8 mouse cellular contexts compared by ENCODE assay signal in genomic region chr1:150535770-150536534, GRCm38 (mm10).
DNase-seq lines count a peak whose midpoint lies in the region; ATAC-seq and TF ChIP-seq lines count a peak whose summit lies in the region.

No protein-coding gene starts in this region.

- H3K4me1 ChIP-seq in brown adipose tissue, adult 24 weeks (ENCODE audit: control insufficient read depth, insufficient read depth, insufficient read length, low read length) = no peaks in the 10 kb centered on the region; the same call in 1 of the 2 replicates
- H3K4me1 ChIP-seq in embryonic facial prominence, embryonic 13.5 days = peaks cover 36% of the 10 kb centered on the region
- peaks cover 16% of the 10 kb centered on the region for H3K4me1 ChIP-seq in hindbrain, embryonic 10.5 days (replicated peaks)
- peaks cover 36% of the 10 kb centered on the region for H3K4me1 ChIP-seq in limb, embryonic 14.5 days (ENCODE audit: control insufficient read depth, insufficient read depth, low read length)

- ATAC-seq in embryonic facial prominence, embryonic 13.5 days (ENCODE audit: insufficient number of reproducible peaks, insufficient read depth, low FRiP score, low TSS enrichment, low read depth) = 0 out of 2 replicates have a peak, but pooled peaks have one; percentile 27
- ATAC-seq in limb, embryonic 14.5 days (ENCODE audit: low FRiP score, low read depth) = peak; percentile 58
- ATAC-seq in erythroblast, adult 5-6 weeks (replicated peaks; ENCODE audit: low FRiP score, poor library complexity, severe bottlenecking) = no peak

- 14% methylated on average over 16 of the region's 16 CpGs for WGBS in embryonic facial prominence, embryonic 13.5 days
- WGBS in hindbrain, embryonic 10.5 days = 25% methylated on average over 16 of the region's 16 CpGs
- WGBS in limb, embryonic 14.5 days = 23% methylated on average over 16 of the region's 16 CpGs

- H3K27me3 ChIP-seq in embryonic facial prominence, embryonic 13.5 days = no peaks in the 10 kb centered on the region
- H3K27me3 ChIP-seq in hindbrain, embryonic 10.5 days (ENCODE audit: insufficient read depth, poor library complexity, severe bottlenecking) = 0 out of 2 replicates have a peak, but pooled peaks cover 3% of the 10 kb centered on the region
- no peaks in the 10 kb centered on the region for H3K27me3 ChIP-seq in limb, embryonic 14.5 days (ENCODE audit: control insufficient read depth, insufficient read depth, low read length)

- 0 out of 2 replicates have a peak overlapping the region, but pooled peaks have one; percentile 16 for H3K4me3 ChIP-seq in brown adipose tissue, adult 24 weeks (ENCODE audit: insufficient read depth, low read depth, low read length)
- no peak overlapping the region for H3K4me3 ChIP-seq in embryonic facial prominence, embryonic 13.5 days
- H3K4me3 ChIP-seq in hindbrain, embryonic 10.5 days = peak overlapping the region; percentile 16
- H3K4me3 ChIP-seq in limb, embryonic 14.5 days (replicated peaks; ENCODE audit: low read length) = no peak overlapping the region

- H3K36me3 ChIP-seq in embryonic facial prominence, embryonic 13.5 days = no peaks in the 10 kb centered on the region
- no peaks in the 10 kb centered on the region for H3K36me3 ChIP-seq in hindbrain, embryonic 10.5 days
- no peaks in the 10 kb centered on the region for H3K36me3 ChIP-seq in limb, embryonic 14.5 days (ENCODE audit: control insufficient read depth, insufficient read depth, low read length)

- no peak overlapping the region for H3K27ac ChIP-seq in brown adipose tissue, adult 24 weeks (replicated peaks; ENCODE audit: low read depth, low read length)
- peak overlapping the region; percentile 92 for H3K27ac ChIP-seq in embryonic facial prominence, embryonic 13.5 days
- H3K27ac ChIP-seq in hindbrain, embryonic 10.5 days = peak overlapping the region; percentile 83
- H3K27ac ChIP-seq in limb, embryonic 14.5 days (replicated peaks; ENCODE audit: low read depth, low read length) = peak overlapping the region; percentile 84

- no peak for TF ChIP-seq POLR2A in limb, embryonic 14.5 days (IDR thresholded peaks at IDR 0.05; ENCODE audit: borderline replicate concordance, extremely low read depth, insufficient read depth, insufficient read length)

- peaks cover 8% of the 10 kb centered on the region; the same call in 1 of the 2 replicates for H3K9me3 ChIP-seq in embryonic facial prominence, embryonic 13.5 days
- H3K9me3 ChIP-seq in hindbrain, embryonic 10.5 days = no peaks in the 10 kb centered on the region
- H3K9me3 ChIP-seq in limb, embryonic 14.5 days (ENCODE audit: control insufficient read depth, low read length) = no peaks in the 10 kb centered on the region

- H3K4me2 ChIP-seq in embryonic facial prominence, embryonic 13.5 days = peak overlapping the region; percentile 39
- peak overlapping the region; percentile 24; the same call in 1 of the 2 replicates for H3K4me2 ChIP-seq in limb, embryonic 14.5 days (replicated peaks; ENCODE audit: low read depth, low read length, severe bottlenecking)

- no peak overlapping the region for H3K9ac ChIP-seq in embryonic facial prominence, embryonic 13.5 days
- no peak overlapping the region for H3K9ac ChIP-seq in limb, embryonic 14.5 days (ENCODE audit: low read depth, low read length, severe bottlenecking)

- DNase-seq in hindbrain, embryonic 10.5 days (ENCODE audit: low spot score) = peak; percentile 69
- peak; percentile 56 for DNase-seq in limb, embryonic 14.5 days (ENCODE audit: low spot score)
- peak; percentile 22 for DNase-seq in ovary, postnatal 14 days (ENCODE audit: low spot score)
- no peak for DNase-seq in urinary bladder, postnatal 10 days (ENCODE audit: low spot score)
- no peak for DNase-seq in adrenal gland, postnatal 25 days

Comparison
In these comparisons a context has a peak if more than half of its experiments do, and no peak if none do; other contexts are left out.
1. H3K4me3 ChIP-seq: peak in brown adipose tissue, adult 24 weeks (single experiment) and hindbrain, embryonic 10.5 days (single experiment); none in embryonic facial prominence, embryonic 13.5 days (single experiment) and limb, embryonic 14.5 days (single experiment).
2. DNase-seq: peak in hindbrain, embryonic 10.5 days (single experiment), limb, embryonic 14.5 days (single experiment) and ovary, postnatal 14 days (single experiment); none in urinary bladder, postnatal 10 days (single experiment) and adrenal gland, postnatal 25 days (single experiment).